Mouse (Mus musculus) heart, postnatal 10 days (tissue): ENCODE data around the gene Gcn1l1. TPM values are rescaled to one million over a fixed set of nuclear protein-coding genes. Genes with fewer than 3 reads are reported as not detected.

ENCODE experiments used
- DNase-seq, 2 experiments: peaks; one replicate each; pipeline ENCODE4 v3.0.0; 2021
- intact Hi-C: fragments of 180-260 bp; cut with DNase I; formaldehyde crosslinking; loops from one replicate; pipeline ENCODE4 v1.15.1; 2025
- microRNA-seq, 2 experiments: library from miRNA; unstranded; fragments of <30 nt; microRNA quantifications; one replicate each; pipeline ENCODE4 v1.2.0; 2022
- total RNA-seq, 2 experiments: library from RNA; stranded (reverse); gene quantifications; 2 replicates each; pipeline ENCODE4 v1.2.3; 2021

The Gcn1l1 gene
- total RNA-seq, 2 experiments from 2014 or later: 47.2 to 51.7 TPM

DNA sequence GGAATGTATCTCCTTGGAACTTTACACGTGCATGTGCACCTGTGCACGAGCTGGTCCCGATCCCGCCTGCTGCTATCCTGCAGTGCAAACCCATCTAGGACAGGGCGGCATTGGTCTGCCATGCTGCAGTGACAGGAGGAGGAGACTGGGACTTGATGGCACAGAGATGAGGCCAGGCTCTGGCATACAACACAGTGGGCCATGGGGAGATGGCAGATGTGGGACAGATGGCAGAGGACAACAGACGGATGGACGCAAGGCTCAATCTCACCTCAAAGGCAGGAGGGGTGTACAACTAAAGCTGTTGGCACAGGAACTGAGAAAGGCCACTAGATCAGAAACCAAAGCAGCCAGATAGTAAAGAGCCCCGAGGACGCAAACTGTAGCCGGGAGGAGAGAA is 85.8 kb downstream of the Gcn1l1 start:
- intact Hi-C loops: loop anchor here (5.0 to 10.0 kb wide), 2 partner anchors 81 to 364 kb away; partner anchors contain the start of gene Bicdl1
- no peak for DNase-seq

DNA sequence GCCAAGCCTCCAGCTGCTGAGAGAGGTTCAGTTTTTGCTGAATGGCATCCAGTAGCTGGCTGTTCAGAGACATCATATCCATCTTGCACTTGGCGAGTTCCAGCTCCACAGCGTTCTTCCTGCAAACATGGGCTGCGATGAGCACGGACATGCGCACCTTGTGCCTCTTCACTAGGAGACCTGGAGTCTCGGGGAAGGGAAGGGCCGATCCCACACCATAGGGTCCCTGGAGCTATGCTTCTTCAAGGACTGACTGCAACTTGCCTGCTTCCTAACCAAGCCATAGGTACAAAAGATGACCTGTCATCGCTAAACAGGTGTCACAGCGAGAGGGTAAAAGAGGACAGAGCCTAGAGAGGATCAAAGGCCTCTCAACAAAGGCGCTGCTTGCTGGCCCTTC is 86.8 kb downstream of the Gcn1l1 start:
- intact Hi-C loops: loop anchor here (5.0 to 10.0 kb wide), 2 partner anchors 80 to 363 kb away; partner anchors contain the start of gene Bicdl1
- no peak for DNase-seq

DNA sequence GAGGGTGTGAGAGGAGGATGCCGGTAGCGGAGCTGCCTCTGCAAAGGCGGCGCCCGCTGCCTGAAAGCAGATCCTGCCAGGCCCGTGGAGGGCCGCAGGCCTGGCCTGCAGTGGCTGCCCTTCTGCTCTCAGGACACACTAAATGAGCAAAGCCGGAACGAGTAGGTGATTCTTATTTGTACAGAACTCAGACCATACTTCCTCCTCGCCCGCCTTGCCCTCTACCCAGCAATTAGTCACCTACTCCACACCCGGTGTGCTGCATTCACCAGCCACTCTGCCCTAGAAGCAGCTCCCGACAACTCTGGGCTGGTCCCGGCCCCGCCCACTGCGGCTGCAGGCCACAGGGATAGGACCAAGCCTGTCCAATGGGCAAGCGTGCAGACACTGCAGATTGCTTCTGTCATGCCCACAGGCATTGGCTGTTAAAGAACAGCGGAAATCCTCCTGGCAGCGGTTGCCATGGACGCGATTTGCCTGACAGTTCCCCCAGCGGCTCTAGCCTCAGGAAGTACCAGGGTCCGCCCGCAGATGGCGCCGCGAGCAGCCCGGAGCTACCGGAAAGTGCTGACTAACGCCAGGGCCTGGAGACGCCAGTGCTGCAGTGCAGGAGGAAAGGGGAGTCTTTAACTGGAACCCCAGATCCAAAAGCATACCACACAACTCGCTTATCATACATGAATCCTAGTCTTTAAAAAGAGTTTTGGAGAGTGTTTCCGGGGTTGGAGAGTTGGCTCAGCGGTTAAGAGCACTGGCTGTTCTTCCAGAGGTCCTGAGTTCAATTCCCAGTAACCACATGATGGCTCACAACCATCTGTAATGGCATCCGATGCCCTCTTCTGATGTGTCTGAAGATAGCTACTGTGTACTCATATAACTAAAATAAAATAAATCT is 87.9 kb downstream of the Gcn1l1 start:
- DNase-seq: peak; percentile 100
- intact Hi-C loops: loop anchor here (5.0 to 10.0 kb wide), 2 partner anchors 79 to 362 kb away; partner anchors contain the start of gene Bicdl1

DNA sequence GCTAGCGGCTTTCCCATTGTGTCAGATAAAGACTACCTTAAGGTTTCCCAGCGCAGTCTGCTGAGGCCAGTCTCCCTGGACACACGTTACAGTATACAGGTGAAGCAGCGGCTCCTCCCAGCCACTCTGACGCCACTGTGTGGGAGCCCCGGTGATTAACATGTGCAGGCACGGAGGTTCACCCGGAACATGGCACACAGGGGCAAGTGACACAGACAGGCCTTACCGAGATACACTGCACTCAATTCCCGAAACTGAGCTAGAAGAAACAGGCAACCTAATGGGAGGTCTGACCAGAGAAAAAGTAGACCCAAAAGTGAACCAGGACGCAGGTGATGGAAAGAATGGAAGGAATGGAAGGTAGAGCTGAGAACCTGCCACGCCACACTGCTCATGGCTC is 88.7 kb downstream of the Gcn1l1 start:
- intact Hi-C loops: loop anchor here (5.0 to 10.0 kb wide), 2 partner anchors 79 to 361 kb away; partner anchors contain the start of gene Bicdl1
- no peak for DNase-seq

DNA sequence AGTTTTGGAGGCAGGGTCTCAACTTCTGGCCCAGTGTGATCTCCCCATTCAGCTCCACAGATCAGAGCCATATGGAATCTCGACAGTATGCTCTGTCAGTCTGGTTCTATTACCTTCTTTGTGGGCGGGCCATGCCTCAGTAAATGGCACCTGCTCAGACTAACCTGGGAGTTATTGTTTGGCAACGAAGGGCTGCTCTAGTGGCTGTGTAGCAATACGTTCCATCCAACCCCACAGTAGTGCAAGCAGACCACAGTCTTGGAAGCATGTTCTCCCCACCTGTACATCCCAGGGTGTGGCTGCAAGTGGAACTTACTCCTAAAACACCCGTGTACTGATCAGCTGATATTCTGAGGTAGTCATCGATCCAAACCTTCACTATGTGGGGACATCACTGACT is 91.6 kb downstream of the Gcn1l1 start:
- intact Hi-C loops: loop anchor here (10.0 kb wide), 1 partner anchor 358 kb away; no protein-coding TSS in a partner anchor
- DNase-seq: no peak

DNA sequence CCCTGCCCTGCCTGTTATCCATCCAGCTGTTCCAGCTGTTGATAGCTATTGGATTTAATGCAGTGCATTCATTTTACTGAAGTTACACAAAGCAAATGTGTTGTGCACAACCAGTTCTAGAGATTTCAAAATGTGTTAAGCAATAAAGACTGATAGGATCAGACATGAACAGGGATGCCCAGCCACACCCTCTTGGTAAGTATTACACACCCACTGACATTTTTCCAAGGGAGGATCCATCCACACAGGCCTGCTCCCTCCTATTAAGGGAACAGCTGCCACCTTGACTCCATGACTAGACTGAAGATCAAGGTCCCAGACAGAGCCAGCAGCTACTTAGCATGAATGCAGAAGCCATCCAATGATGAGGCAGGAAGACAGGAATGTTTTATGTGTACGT is 92.2 kb downstream of the Gcn1l1 start:
- no peak for DNase-seq
- intact Hi-C loops: loop anchor here (10.0 kb wide), 1 partner anchor 358 kb away; no protein-coding TSS in a partner anchor

DNA sequence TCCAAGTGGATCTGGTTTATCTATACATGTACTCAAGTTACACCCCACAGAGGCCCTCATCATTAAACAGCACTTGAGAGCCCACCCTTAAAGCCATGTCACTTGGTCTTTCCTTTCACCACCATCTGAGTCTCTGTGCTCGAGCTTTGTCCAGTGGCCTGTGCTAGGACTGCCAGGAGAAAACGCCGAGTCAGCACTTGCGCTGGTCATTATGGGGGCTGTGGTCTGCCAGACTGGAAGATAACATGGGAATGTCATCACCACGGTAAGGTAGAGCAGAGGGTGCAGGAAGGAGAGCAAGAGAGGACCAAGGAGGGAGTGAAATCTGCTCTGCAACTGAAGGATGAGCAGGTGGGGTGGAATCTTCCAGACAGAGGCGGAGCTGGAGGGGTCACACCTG is 93.3 kb downstream of the Gcn1l1 start:
- intact Hi-C loops: loop anchor here (10.0 kb wide), 1 partner anchor 356 kb away; no protein-coding TSS in a partner anchor
- DNase-seq: no peak

DNA sequence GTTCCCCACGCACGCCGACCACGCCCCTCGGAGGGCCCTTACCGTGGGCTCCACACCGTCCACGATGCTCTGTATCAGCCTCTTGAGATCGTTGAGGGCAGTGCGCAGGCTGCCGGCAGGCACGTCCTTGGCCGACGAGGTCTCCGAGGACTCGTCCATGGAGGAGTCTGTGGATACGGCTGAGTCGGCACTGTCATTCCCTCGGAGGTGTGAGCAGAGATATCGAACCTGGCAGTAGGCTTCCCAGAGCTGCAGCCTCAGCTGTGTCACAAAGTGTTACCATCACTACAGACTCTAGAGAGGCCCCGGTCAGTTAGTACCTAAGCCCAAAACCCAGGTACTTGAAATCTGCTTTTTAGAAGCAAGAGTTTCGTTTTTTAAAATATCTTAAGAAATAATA is 97.6 kb downstream of the Gcn1l1 start:
- no peak for DNase-seq
- intact Hi-C loops: no loop called here

DNA sequence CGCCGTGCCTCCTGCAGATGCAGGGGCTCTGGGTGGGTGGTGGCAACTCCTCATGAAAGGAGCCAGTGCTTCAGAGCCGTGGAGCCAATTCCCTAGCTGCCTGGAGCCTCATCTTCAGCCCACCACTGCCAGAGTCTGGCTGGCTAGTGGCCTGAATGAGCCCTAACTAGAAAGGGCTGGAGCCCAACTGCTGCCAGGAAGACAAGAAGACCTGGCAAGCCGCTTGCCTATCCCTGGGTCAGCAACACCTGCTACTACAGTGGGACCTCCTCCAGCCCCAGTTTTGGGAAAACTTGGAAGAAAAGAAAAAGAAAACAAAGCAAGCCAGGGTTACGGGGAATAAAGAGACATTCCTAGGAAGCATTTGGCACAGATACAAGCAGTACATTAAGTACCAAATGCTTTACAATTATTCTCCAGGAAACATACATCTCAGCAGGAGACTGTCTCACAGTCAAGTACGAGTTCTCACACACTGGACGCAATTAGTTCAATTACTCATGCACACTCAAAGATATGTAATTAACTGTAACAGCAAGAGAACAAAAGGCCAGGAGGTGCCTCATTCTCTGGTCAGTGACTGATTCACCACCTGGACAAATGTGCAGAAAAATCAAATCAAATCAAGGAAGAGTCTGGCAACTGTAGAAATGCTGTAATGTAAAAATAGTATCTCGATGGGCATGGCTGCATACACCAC is 101.5 kb downstream of the Gcn1l1 start:
- intact Hi-C loops: no loop called here
- no peak for DNase-seq

DNA sequence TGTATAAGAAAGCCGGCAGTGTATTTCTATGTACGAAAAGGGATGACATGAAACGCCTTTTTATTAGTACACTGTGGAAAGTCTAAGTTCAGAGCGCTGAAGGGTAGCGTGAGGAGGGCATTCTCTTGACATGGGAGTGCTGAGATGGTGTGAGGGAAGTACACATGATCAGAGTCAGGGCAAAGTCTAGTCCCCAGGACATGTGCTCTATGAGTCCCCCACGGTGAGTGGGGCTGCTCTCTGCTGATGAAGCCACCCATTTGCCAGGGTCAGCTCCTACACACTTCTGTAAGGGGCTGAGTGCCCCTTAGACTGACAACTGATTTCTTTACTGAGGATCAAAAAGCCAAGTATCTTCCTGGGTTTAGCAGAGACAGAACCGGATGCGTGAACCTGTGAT is 102.2 kb downstream of the Gcn1l1 start:
- intact Hi-C loops: no loop called here
- no peak for DNase-seq

DNA sequence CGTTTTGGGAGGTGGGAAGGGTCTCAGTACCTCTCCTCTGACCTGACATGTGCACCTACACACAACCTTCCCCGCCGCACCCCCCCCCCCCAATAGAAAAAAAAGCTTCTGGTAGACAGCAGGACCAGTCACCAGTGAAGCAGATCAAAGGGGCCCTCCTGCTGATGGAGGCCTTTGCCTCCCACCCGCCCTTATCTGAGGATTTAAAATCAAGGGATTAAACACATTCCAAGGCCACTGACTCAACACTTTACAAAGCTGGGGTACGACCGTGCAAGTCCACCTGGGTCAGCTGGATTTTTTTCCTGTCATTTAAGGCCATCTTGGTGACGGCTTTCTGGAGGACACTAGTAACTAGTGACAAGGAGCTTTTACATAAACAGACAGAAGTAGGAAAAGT is 102.8 kb downstream of the Gcn1l1 start:
- intact Hi-C loops: no loop called here
- no peak for DNase-seq

DNA sequence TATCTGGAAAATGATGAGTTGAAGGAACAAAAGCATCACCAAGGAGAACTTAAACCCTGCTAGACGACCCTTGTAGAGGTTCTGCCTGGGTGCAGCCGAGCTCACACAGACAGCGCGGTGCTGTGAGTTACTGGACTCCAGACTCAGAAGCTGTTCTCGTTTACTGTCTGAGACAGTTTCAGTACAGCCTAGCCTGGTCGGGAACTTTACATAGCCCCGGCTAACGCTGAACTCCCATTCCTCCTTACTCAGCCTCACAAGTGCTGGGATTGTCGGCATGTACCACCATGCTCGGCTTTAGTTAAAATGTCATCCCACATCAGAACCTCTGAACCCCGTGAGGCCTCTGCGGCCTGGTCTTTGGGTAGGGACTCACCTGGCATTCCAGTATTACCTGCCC is 103.9 kb downstream of the Gcn1l1 start:
- intact Hi-C loops: no loop called here

DNA sequence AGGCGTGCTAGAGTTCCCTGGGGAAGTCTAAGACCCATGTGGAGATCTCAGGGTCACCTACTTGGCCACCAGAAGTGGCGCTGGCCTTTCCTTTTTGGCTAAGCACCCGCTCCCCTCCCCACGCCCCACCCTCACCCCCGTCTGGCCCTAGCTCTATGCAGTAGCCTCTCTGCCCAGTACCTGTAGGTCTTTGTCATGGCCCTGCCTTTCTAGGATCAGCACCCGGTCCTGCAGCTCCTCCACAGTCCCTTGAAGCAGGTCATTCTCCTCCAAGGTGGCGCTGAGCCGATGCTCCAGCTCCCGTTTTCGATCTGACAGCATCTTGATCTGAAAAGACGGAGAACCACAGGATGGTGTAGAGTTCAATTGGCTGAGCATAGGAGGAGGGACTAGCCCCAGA is 104.9 kb downstream of the Gcn1l1 start:
- DNase-seq: no peak
- intact Hi-C loops: no loop called here

More for the DNA sequence above, 103.9 kb downstream of the Gcn1l1 start:
- no peak for DNase-seq

DNA sequence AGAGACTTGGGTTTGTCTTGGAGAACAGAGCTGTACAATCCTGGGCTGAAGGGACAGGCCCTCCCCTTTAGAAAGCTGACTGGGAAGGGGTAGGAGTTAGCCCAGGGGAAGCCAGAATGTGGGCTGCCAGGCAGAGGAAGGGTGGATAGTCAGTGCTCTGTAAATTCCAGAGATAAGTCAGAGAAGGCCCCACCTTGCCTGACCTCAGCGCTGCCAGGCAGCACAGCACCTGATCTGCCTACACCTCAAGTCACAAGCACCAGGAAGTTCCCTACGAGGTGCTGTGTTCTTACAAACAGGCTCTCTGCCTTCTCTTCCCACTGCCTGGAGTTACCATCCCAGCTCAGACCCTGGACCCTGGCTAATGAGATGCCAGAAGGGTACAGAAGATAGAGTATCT is 105.4 kb downstream of the Gcn1l1 start:
- intact Hi-C loops: no loop called here
- DNase-seq: no peak

DNA sequence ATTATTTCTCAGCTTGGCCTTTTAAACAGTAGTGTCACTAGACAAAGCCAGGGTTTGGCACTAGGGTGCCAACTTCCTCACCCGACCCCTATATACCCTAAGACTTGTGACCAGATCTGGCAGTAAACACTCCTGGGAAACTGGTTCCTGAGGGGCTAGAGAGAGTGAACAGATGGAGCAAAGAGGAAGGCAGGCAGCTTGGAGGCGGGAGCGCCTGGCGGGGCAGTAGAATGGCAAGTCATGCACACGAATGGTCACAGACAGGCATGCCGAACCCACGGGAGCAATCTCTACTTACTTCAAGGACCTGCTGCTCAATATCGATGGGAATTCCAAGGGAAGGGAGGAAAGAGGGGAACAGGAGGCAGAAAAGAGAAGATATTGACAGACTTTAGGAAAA is 106.8 kb downstream of the Gcn1l1 start:
- intact Hi-C loops: no loop called here
- no peak for DNase-seq

Small RNA genes lying within 50 kb of the gene (microRNA-seq; reads per million reads assigned to microRNA genes)
- 0 to 0.24 reads per million in 2 experiments for gene Mir7029
- 0 to 0.35 reads per million in 2 experiments for gene Mir7030

Other genes with a start within 250 kb of the Gcn1l1 start
- 10 to 100 TPM; 35.5 to 39.1 TPM for gene Srsf9, start 238.1 kb upstream of the Gcn1l1 start, total RNA-seq
- 10 to 100 TPM; 16.7 to 18.2 TPM for gene Gatc, start 224.1 kb upstream of the Gcn1l1 start, total RNA-seq
- 10 to 100 TPM; 23.2 to 24.3 TPM for gene Triap1, start 224.0 kb upstream of the Gcn1l1 start, total RNA-seq
- gene Cox6a1, start 216.3 kb upstream of the Gcn1l1 start, total RNA-seq: 100 to 1,000 TPM; 464 to 577 TPM
- gene Msi1, start 135.7 kb upstream of the Gcn1l1 start, total RNA-seq: 1 to 10 TPM; 3.1 to 4.3 TPM
- gene Pla2g1b, start 99.0 kb upstream of the Gcn1l1 start, total RNA-seq: not detected
- gene Sirt4, start 80.5 kb upstream of the Gcn1l1 start, total RNA-seq: 10 to 100 TPM; 14.3 to 20.2 TPM
- 10 to 100 TPM; 58.9 to 64.7 TPM for gene Pxn, start 58.6 kb upstream of the Gcn1l1 start, total RNA-seq
- gene Rplp0, start 5.8 kb upstream of the Gcn1l1 start, total RNA-seq: 100 to 1,000 TPM; 788 to 793 TPM
- 10 to 100 TPM; 51.0 to 52.2 TPM for gene Rab35, start 66.7 kb downstream of the Gcn1l1 start, total RNA-seq
- 1 to 10 TPM; 7.2 to 9.7 TPM for gene Bicdl1, start 166.4 kb downstream of the Gcn1l1 start, total RNA-seq